In the genomic region with DNA sequence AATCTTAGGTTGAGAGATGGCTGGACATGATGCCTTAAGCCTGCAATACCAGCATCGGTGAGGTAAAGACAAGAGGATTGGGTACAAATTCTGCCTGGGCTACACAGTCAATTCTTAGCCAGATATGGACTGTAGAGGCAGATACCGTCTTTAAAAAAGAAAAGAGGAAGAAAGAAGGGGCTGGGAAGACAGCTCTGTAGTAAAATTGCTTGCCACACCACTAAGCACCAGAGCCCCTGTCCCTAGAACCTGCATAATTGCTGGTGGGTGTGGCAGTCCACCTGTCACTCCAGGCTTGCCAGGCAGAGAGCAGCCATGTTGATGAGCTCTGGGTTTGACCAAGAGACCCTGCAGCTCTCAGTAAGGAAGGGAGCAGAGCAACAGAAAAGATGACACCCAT, we compare ENCODE assay signal across 21 mouse cellular contexts. TPM values are rescaled to one million over a fixed set of nuclear protein-coding genes. Genes with fewer than 3 reads are reported as not detected.
DNase-seq lines count a peak whose midpoint lies in the region; ATAC-seq and TF ChIP-seq lines count a peak whose summit lies in the region.
"Had no signal": no experiment of that assay in that cellular context is flagged by ENCODE, and none has a peak within 500 bp of the region (broad histone marks: within the 10 kb centered on the region; RNA-seq: fewer than 3 reads in every experiment).

No protein-coding gene starts in this region.

- peaks cover 7% of the 10 kb centered on the region for H3K9me3 ChIP-seq in CH12.LX (replicated peaks; ENCODE audit: low read length)
- no peaks in the 10 kb centered on the region for H3K9me3 ChIP-seq in hindbrain, embryonic 13.5 days
- H3K9me3 ChIP-seq: embryonic facial prominence, embryonic 12.5 days; forebrain, embryonic 15.5 days; G1E had no signal

- no peak for TF ChIP-seq EP300 in CH12.LX (IDR thresholded peaks at IDR 0.05; ENCODE audit: low read length)

- no peak for TF ChIP-seq POLR2A in CH12.LX (IDR thresholded peaks at IDR 0.05; ENCODE audit: low read depth, low read length)

- WGBS in hindbrain, embryonic 13.5 days = 97% methylated on average over 2 of the region's 2 CpGs

- H3K4me3 ChIP-seq in CH12.LX (replicated peaks in 1 of 3; ENCODE audit: low read depth in 2 of 3, low read length in 2 of 3, poor library complexity in 1 of 3) = no peak overlapping the region
- H3K4me3 ChIP-seq in hindbrain, embryonic 13.5 days = no peak overlapping the region
- H3K4me3 ChIP-seq: embryonic facial prominence, embryonic 10.5 days; embryonic facial prominence, embryonic 12.5 days; forebrain, embryonic 13.5 days; forebrain, embryonic 15.5 days had no signal

- dilution Hi-C loops in CH12.LX (cut with MboI; ENCODE audit: extremely low pct_ligation_motif_present, extremely low pct_unique_long_range_greater_than_20kb, low sequenced_read_pairs) = no loop called here

- TF ChIP-seq CTCF in CH12.LX (conservative IDR thresholded peaks at IDR 0.05 in 1 of 2, IDR thresholded peaks at IDR 0.05 in 1 of 2; ENCODE audit: low read depth in 2 of 2, low read length in 2 of 2) = no peak

- in situ Hi-C loops in CH12.LX (cut with MboI; ENCODE audit: low pct_ligation_motif_present, low pct_unique_long_range_greater_than_20kb, low sequenced_read_pairs) = no loop called here

- H3K4me1 ChIP-seq in CH12.LX (ENCODE audit: control insufficient read depth in 1 of 2, insufficient read depth in 2 of 2) = peaks cover 0 to 13% of the 10 kb centered on the region in 2 experiments; a peak in 2 of 4 replicates
- no peaks in the 10 kb centered on the region for H3K4me1 ChIP-seq in hindbrain, embryonic 13.5 days (replicated peaks)
- H3K4me1 ChIP-seq: embryonic facial prominence, embryonic 12.5 days; forebrain, embryonic 13.5 days; forebrain, embryonic 15.5 days had no signal

- no peaks in the 10 kb centered on the region for H3K79me2 ChIP-seq in CH12.LX (replicated peaks; ENCODE audit: control insufficient read depth, extremely low read depth, insufficient read depth, poor library complexity, severe bottlenecking)

- no peak overlapping the region for H3K27ac ChIP-seq in CH12.LX (ENCODE audit: insufficient read depth, low read depth)
- no peak overlapping the region for H3K27ac ChIP-seq in hindbrain, embryonic 13.5 days
- H3K27ac ChIP-seq: embryonic facial prominence, embryonic 10.5 days; embryonic facial prominence, embryonic 12.5 days; forebrain, embryonic 13.5 days; forebrain, embryonic 15.5 days had no signal

- no peaks in the 10 kb centered on the region for H3K36me3 ChIP-seq in CH12.LX (replicated peaks in 1 of 2; ENCODE audit: control insufficient read depth in 1 of 2, insufficient read depth in 1 of 2, low read length in 1 of 2)
- H3K36me3 ChIP-seq in hindbrain, embryonic 13.5 days = no peaks in the 10 kb centered on the region
- H3K36me3 ChIP-seq: embryonic facial prominence, embryonic 10.5 days; embryonic facial prominence, embryonic 12.5 days; forebrain, embryonic 15.5 days had no signal

- no peak for TF ChIP-seq RAD21 in CH12.LX (IDR thresholded peaks at IDR 0.05; ENCODE audit: low read depth, low read length)

- DNase-seq in CH12.LX (ENCODE audit: extremely low read depth) = peak; percentile 33
- no peak for DNase-seq in thymus, adult 18-20 months
- no peak for DNase-seq in layer of hippocampus, adult 18-20 months (ENCODE audit: low spot score in 2 of 2)
- DNase-seq: adrenal gland, adult 8-10 months; adrenal gland, postnatal 14 days; adrenal gland, postnatal 36 days; cerebellum, adult 11-12 months; cerebellum, adult 2 months; cerebellum, adult 9-10 months; cerebellum, postnatal 10 days; cerebellum, postnatal 25 days; forebrain, postnatal 0 days had no signal

- ATAC-seq in megakaryocyte, adult 5-6 weeks (ENCODE audit: poor library complexity, severe bottlenecking) = peak; percentile 54
- no peak for ATAC-seq in hindbrain, embryonic 13.5 days (ENCODE audit: low FRiP score)
- ATAC-seq: activated CD4-positive, CD25-positive, alpha-beta regulatory T cell, adult 4 months; forebrain, embryonic 13.5 days; forebrain, embryonic 15.5 days; forebrain, postnatal 0 days; Patski had no signal

- no peaks in the 10 kb centered on the region for H3K27me3 ChIP-seq in CH12.LX (replicated peaks)
- H3K27me3 ChIP-seq in hindbrain, embryonic 13.5 days = no peaks in the 10 kb centered on the region
- H3K27me3 ChIP-seq: embryonic facial prominence, embryonic 12.5 days; forebrain, embryonic 13.5 days; forebrain, embryonic 15.5 days; Patski had no signal

- H3K4me2 ChIP-seq in CH12.LX (ENCODE audit: insufficient read depth, low read depth, poor library complexity, severe bottlenecking) = no peak overlapping the region
- H3K4me2 ChIP-seq in hindbrain, embryonic 13.5 days = no peak overlapping the region
- H3K4me2 ChIP-seq: embryonic facial prominence, embryonic 12.5 days; forebrain, embryonic 13.5 days; forebrain, embryonic 15.5 days had no signal

- no peak overlapping the region for H3K9ac ChIP-seq in CH12.LX (ENCODE audit: insufficient read depth, low read depth)
- no peak overlapping the region for H3K9ac ChIP-seq in hindbrain, embryonic 13.5 days
- H3K9ac ChIP-seq: embryonic facial prominence, embryonic 12.5 days; forebrain, embryonic 13.5 days; forebrain, embryonic 15.5 days; forebrain, postnatal 0 days had no signal

TF ChIP-seq in CH12.LX, 34 proteins besides CTCF, POLR2A, EP300 and RAD21:
- TF ChIP-seq ZC3H11A (IDR thresholded peaks at IDR 0.05; ENCODE audit: low read depth, low read length) = no peak
- TF ChIP-seq ELF1 (IDR thresholded peaks at IDR 0.05; ENCODE audit: low read depth, low read length) = no peak
- TF ChIP-seq JUND (conservative IDR thresholded peaks at IDR 0.05; ENCODE audit: low read depth, low read length) = no peak
- TF ChIP-seq JUN (IDR thresholded peaks at IDR 0.05; ENCODE audit: insufficient read depth, low read depth, low read length) = no peak

RNA-seq across cellular contexts. Expression of a gene that starts 42.8 kb away (rescaled TPM):
- total RNA-seq in CH12.LX (2012; rRNA removed) (not detected in 2 replicates), CH12.LX (2014; rRNA removed) (not detected in 2 replicates)
- not detected in 2 replicates for polyA plus RNA-seq in CH12.LX (2012; ENCODE audit: insufficient read length, low read depth)
- 25.5 and 25.9 TPM in 2 replicates for total RNA-seq in megakaryocyte, adult 5-6 weeks (2015)
- total RNA-seq in megakaryocyte, adult 5-6 weeks (2017) = 25.6 and 28.7 TPM in 2 replicates
- total RNA-seq in layer of hippocampus, adult 18-20 months (2021) = 10 to 100 TPM; 12.9 to 13.6 TPM
- polyA plus RNA-seq in hindbrain, embryonic 13.5 days (2015; fragmentation: Nextera tagmentation; extraction: Ambion mirVana) = 0.55 and 0.61 TPM in 2 replicates

RNA-seq across cellular contexts. Expression of a gene that starts 59.3 kb away (rescaled TPM):
- total RNA-seq in CH12.LX (2012; rRNA removed) (28.8 and 34.1 TPM in 2 replicates), CH12.LX (2014; rRNA removed) (196 and 230 TPM in 2 replicates)
- 228 and 232 TPM in 2 replicates for polyA plus RNA-seq in CH12.LX (2012; ENCODE audit: insufficient read length, low read depth)
- 584 and 589 TPM in 2 replicates for total RNA-seq in megakaryocyte, adult 5-6 weeks (2015)
- total RNA-seq in megakaryocyte, adult 5-6 weeks (2017) = 678 and 828 TPM in 2 replicates
- 10 to 100 TPM; 45.1 to 45.8 TPM for total RNA-seq in layer of hippocampus, adult 18-20 months (2021)
- 142 and 150 TPM in 2 replicates for polyA plus RNA-seq in hindbrain, embryonic 13.5 days (2015; fragmentation: Nextera tagmentation; extraction: Ambion mirVana)

Comparison
In these comparisons a context has a peak if more than half of its experiments do, and no peak if none do; other contexts are left out.
1. RNA of a gene that starts 42.8 kb away (total RNA-seq): 25.5 to 28.7 TPM in megakaryocyte, adult 5-6 weeks and 12.9 to 13.6 TPM in layer of hippocampus, adult 18-20 months; not detected in CH12.LX; every median in the first group is over 10 times any median in the second.